Mouse (Mus musculus) heart, postnatal 14 days (tissue): ENCODE measurements at regions not wholly inside any gene's neighbourhood (a gene's known extent, or its start where the extent isn't known, plus 50 kb on each side); places are given as distances from the start of the nearest gene placed in this dataset.
"Not testable (repeated sequence)": the region's sequence is repeated elsewhere in the genome, so short reads cannot be mapped to it uniquely, and the experiment has no call there.

Experiments
- DNase-seq, 2 experiments: peaks; one replicate each; pipeline ENCODE4 v3.0.0; 2021 to 2022
- intact Hi-C: fragments of 180-260 bp; cut with DNase I; formaldehyde crosslinking; loops from one replicate; pipeline ENCODE4 v1.15.1; 2025
- microRNA-seq, 2 experiments: library from miRNA; unstranded; fragments of <30 nt; microRNA quantifications; one replicate each; pipeline ENCODE4 v1.2.0; 2021 to 2022

DNA sequence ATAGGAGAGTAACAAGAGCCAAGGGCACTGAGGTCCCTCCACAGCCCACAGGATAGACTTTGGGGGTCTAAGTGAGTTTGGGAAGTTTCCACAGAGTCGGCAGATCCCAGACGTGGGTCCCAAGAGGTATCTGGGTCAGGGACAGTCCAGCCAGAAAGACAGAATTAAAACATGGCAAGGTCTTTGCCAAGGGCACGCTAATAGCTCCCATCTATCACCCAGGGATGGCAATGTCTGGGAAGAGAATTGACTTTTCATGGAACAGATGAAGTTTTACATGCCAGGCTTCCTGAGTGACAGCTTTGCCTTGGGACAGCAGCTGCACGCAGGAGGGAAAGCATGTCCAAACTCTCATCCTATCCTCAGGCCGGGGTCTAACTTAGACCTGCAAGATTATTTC lies 563.5 kb downstream of the Gm10330 start:
- intact Hi-C loops, DNase-seq: not testable (repeated sequence)

GRCm38 (mm10) chr12:23189546-23189945 lies 590.5 kb downstream of the Gm10330 start:
- intact Hi-C loops: not testable (repeated sequence)
- peak; percentile 51 to 56 for DNase-seq

DNA sequence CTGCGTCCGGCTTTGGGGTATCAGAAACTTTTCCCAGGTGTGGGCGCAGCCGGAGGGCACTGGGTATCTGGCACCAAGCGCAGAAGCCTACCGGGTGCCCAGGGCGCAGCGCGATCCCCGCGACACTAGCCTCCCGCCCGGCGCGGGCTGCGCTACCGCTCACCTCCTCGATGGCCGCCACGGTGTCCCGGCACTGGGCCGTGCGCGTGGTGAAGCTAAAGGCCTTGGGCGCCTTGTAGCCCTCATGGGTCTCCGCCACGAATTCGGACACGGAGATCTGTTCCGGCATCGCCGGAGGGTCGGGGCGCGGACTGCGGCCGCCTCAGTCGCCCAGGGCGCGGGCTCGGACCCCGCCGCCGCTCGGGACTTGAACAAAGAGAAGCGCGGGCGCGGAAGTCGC lies 591.0 kb downstream of the Gm10330 start:
- DNase-seq: peak; percentile 1
- intact Hi-C loops: not testable (repeated sequence)

Small RNAs in the stretch of these regions (microRNA-seq; reads per million reads assigned to microRNA genes)
- 0 reads per million in 2 experiments for gene Gm26140
